Mouse (Mus musculus) megakaryocyte, embryonic 14.5 days (primary cell): ENCODE results near the gene Zswim1.

Experiments used
- FLI1 ChIP-seq: IDR thresholded peaks from 2 replicates; pipeline ENCODE4 v1.6.1; 2012; ENCODE audit warnings: low read length, inconsistent platforms, mixed read lengths
- GATA1 ChIP-seq: IDR thresholded peaks from 3 replicates; pipeline ENCODE4 v1.6.1; 2012; ENCODE audit warnings: mixed read lengths, low read length, inconsistent platforms, borderline replicate concordance

- no peak for TF ChIP-seq GATA1
- no peak for TF ChIP-seq FLI1
These were observed 51.1 kb downstream of the Zswim1 start for GRCm38 (mm10) chr2:164873621-164874020.
